Mouse (Mus musculus) limb, embryonic 13.5 days (tissue): ENCODE results near the gene Padi1. TPM values are rescaled to one million over a fixed set of nuclear protein-coding genes. Genes with fewer than 3 reads are reported as not detected.

ENCODE experiments used
- ATAC-seq: fragments of 200-750 bp; cut with Nextera tagmentation; 2 replicates; pipeline ENCODE4 v1.8.0; 2017; ENCODE audit warnings: low read depth, moderate number of reproducible peaks, moderate TSS enrichment; ENCODE audit not compliant: low FRiP score
- H3K27ac ChIP-seq: fragments of 300-500 bp; sonication (generic); 2 replicates; pipeline ENCODE4 v1.5.1; 2015; ENCODE audit warnings: inconsistent platforms, mild to moderate bottlenecking, moderate library complexity
- H3K27me3 ChIP-seq: fragments of 300-500 bp; sonication (generic); 2 replicates; pipeline ENCODE4 v1.6.1; 2015; ENCODE audit warnings: mild to moderate bottlenecking, inconsistent platforms
- H3K36me3 ChIP-seq: fragments of 300-500 bp; sonication (generic); 2 replicates; pipeline ENCODE4 v1.6.1; 2015; ENCODE audit warnings: inconsistent platforms, mild to moderate bottlenecking, moderate library complexity
- H3K4me1 ChIP-seq: fragments of 300-500 bp; sonication (generic); 2 replicates; pipeline ENCODE4 v1.6.1; 2015; ENCODE audit warnings: inconsistent platforms
- H3K4me2 ChIP-seq: fragments of 300-500 bp; sonication (generic); replicated peaks from 2 replicates; pipeline ENCODE4 v1.6.1; 2015; ENCODE audit warnings: inconsistent platforms, mild to moderate bottlenecking, moderate library complexity
- H3K4me3 ChIP-seq: fragments of 300-500 bp; sonication (generic); 2 replicates; pipeline ENCODE4 v1.5.1; 2015; ENCODE audit warnings: moderate library complexity, mild to moderate bottlenecking, inconsistent platforms
- H3K9ac ChIP-seq: fragments of 300-500 bp; sonication (generic); 2 replicates; pipeline ENCODE4 v1.6.1; 2015; ENCODE audit warnings: mild to moderate bottlenecking, inconsistent platforms
- H3K9me3 ChIP-seq: fragments of 300-500 bp; sonication (generic); 2 replicates; pipeline ENCODE4 v1.6.1; 2016; ENCODE audit warnings: inconsistent platforms
- WGBS: fragments of 180-500 bp; shearing (Covaris S2); methylation state at CpG from one replicate; pipeline ENCODE4 v1.1.7; 2015; 5-methylcytosine and 5-hydroxymethylcytosine counted together
- polyA plus RNA-seq: library from polyadenylated mRNA; unstranded; fragments of >200 nt; fragmentation: Nextera tagmentation; extraction: Ambion mirVana; gene quantifications from 2 replicates; pipeline ENCODE4 v1.2.1, GENCODE M21; 2015

The Padi1 gene
- polyA plus RNA-seq, 1 experiment from 2014 or later = 0.25 TPM

DNA sequence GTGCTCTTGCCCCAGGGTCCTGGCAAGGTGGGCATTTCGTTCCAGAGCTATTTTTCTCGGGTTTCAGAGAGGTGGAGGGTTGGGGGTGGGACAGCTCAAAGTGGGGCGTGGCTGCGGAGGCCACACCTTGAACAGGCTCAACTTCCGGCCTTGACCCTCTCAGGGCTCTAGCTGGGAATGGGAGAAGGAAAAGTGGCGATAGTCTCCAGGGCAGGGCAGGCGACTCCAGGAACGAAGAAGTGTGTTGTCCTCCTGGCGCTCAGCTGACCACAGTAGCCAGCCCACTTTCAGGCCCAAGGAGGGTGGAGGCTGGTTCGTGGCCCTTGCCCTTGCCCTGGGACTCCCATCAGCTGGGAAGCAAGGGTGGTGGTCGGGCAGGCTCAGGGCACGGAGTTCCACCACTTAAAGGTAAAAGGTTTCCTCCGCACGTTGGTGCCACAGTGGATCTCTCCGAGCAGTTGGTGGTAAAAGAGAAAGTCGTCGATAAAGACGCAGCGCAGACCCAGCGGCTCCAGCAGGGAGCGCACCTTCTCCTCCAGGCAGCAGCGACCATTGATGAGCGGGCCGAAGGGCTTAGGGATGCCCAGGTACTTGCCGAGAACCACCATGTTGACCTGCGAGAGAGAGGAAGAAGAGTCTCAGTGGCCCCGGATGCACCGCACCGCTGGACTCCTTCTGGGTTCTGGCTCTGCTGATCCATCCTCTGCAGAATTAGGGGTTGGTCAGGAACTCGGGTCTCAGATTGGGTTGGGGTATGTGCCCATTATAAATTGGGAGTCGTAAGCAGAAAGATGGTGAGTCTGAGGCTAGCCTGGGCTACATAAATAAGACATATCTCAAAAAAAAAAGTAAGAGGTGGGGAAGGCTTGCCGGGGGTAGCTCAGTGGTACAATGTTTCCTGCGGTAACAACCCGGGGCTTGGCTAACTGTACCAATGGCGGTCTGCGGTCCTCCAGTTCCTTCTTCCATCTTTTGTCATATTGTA is 31.0 kb downstream of the Padi1 start:
- Histone ChIP-seq H3K4me1 (peaks cover 44% of the 10 kb centered on the region), H3K27ac (peak overlapping the region; percentile 75), H3K9me3 (no peaks in the 10 kb centered on the region; the same call in 1 of the 2 replicates), H3K36me3 (no peaks in the 10 kb centered on the region), H3K9ac (peak overlapping the region; percentile 65), H3K4me3 (peak overlapping the region; percentile 48), H3K27me3 (no peaks in the 10 kb centered on the region), H3K4me2 (peak overlapping the region; percentile 77)
- WGBS = 21% methylated on average over 36 of the region's 36 CpGs
- ATAC-seq = peak; percentile 68; the same call in 1 of the 2 replicates

GRCm38 (mm10) chr4:140813358-140814185 is 32.0 kb downstream of the Padi1 start:
- peak overlapping the region; percentile 48 for H3K4me3 ChIP-seq
- H3K9me3 ChIP-seq = no peaks in the 10 kb centered on the region; the same call in 1 of the 2 replicates
- H3K36me3 ChIP-seq = no peaks in the 10 kb centered on the region
- H3K27ac ChIP-seq = peak overlapping the region; percentile 75
- peak overlapping the region; percentile 77 for H3K4me2 ChIP-seq
- no peaks in the 10 kb centered on the region for H3K27me3 ChIP-seq
- H3K9ac ChIP-seq = peak overlapping the region; percentile 65; the same call in 1 of the 2 replicates
- peaks cover 44% of the 10 kb centered on the region for H3K4me1 ChIP-seq
- ATAC-seq = peak; percentile 20; the same call in 1 of the 2 replicates
- 3% methylated on average over 13 of the region's 13 CpGs for WGBS

- 0 out of 2 replicates have a peak overlapping the region, but pooled peaks have one; percentile 77 for H3K4me2 ChIP-seq
- no peak overlapping the region for H3K9ac ChIP-seq
- H3K9me3 ChIP-seq = no peaks in the 10 kb centered on the region; the same call in 1 of the 2 replicates
- H3K4me1 ChIP-seq = peaks cover 44% of the 10 kb centered on the region
- 0 out of 2 replicates have a peak overlapping the region, but pooled peaks have one; percentile 75 for H3K27ac ChIP-seq
- H3K27me3 ChIP-seq = no peaks in the 10 kb centered on the region
- H3K4me3 ChIP-seq = no peak overlapping the region
- ATAC-seq = no peak
- H3K36me3 ChIP-seq = no peaks in the 10 kb centered on the region
- WGBS = 17% methylated on average over 11 of the region's 14 CpGs
Measured at GRCm38 (mm10) chr4:140812609-140813008, 33.0 kb downstream of the Padi1 start.

- Histone ChIP-seq H3K9ac (no peak overlapping the region), H3K36me3 (no peaks in the 10 kb centered on the region), H3K4me1 (peaks cover 44% of the 10 kb centered on the region), H3K27me3 (no peaks in the 10 kb centered on the region), H3K4me2 (0 out of 2 replicates have a peak overlapping the region, but pooled peaks have one; percentile 77), H3K9me3 (no peaks in the 10 kb centered on the region), H3K27ac (no peak overlapping the region), H3K4me3 (no peak overlapping the region)
- WGBS = 55% methylated on average over 8 of the region's 8 CpGs
- no peak for ATAC-seq
Measured at GRCm38 (mm10) chr4:140812191-140812590, 33.4 kb downstream of the Padi1 start.

DNA sequence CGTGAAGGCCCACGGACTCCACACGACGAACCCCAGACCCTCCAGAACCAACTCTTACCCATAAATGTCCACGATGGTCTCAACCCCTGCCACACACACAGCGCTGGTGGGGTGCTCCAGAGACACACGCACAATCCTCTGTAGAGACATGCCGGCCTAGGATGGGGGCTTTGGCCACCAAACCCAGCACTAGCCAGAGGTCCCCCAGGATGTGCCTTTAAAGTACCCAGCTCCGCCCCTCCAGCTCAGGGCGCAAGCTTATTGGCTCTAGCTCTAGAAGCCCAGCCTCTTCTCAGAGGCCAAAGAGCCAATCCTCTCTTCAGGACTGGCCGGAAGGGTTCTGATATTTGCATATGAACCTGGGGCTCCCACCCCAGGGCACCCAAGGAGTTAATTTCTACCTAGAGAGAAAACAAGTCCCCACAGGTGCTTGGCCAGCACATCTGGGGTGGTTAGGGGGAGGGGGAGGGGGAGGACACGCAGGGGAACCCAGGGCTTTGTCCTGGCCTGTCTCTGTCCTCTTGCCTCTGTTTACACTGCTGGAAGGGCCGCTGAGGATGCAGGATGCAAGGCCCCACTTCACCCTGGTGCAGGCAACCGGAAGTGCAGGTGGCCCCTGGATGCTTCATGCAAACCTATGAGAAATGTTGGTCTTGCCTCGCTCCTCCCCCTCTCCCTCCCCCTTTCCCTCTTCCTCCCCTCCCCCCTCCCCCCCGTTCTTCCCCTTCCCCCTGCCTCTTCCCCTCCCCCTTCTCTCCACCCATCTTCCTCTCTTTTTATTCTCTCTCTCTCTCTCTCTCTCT is 34.9 kb downstream of the Padi1 start, which contains the start of gene Padi3:
TSS of gene Padi3 (minus strand) at position 191 of the 803 bp plus-strand sequence.
- H3K36me3 ChIP-seq = no peaks in the 10 kb centered on the region
- no peak within 1 kb of the TSS for H3K4me3 ChIP-seq
- H3K27ac ChIP-seq = no peak within 1 kb of the TSS
- WGBS = 68% methylated on average over 16 of the region's 16 CpGs
- no peaks in the 10 kb centered on the region for H3K9me3 ChIP-seq
- no peak within 1 kb of the TSS for H3K4me2 ChIP-seq
- no peak for ATAC-seq
- H3K4me1 ChIP-seq = peaks cover 34% of the 10 kb centered on the region
- H3K9ac ChIP-seq = no peak within 1 kb of the TSS
- H3K27me3 ChIP-seq = no peaks in the 10 kb centered on the region

GRCm38 (mm10) chr4:140809118-140809517 is 36.5 kb downstream of the Padi1 start:
- H3K4me3 ChIP-seq = no peak overlapping the region
- no peaks in the 10 kb centered on the region for H3K9me3 ChIP-seq
- no peak for ATAC-seq
- no peak overlapping the region for H3K27ac ChIP-seq
- H3K27me3 ChIP-seq = no peaks in the 10 kb centered on the region
- H3K4me1 ChIP-seq = peaks cover 25% of the 10 kb centered on the region
- H3K9ac ChIP-seq = no peak overlapping the region
- WGBS = 79% methylated on average over 8 of the region's 8 CpGs
- H3K4me2 ChIP-seq = no peak overlapping the region
- no peaks in the 10 kb centered on the region for H3K36me3 ChIP-seq

DNA sequence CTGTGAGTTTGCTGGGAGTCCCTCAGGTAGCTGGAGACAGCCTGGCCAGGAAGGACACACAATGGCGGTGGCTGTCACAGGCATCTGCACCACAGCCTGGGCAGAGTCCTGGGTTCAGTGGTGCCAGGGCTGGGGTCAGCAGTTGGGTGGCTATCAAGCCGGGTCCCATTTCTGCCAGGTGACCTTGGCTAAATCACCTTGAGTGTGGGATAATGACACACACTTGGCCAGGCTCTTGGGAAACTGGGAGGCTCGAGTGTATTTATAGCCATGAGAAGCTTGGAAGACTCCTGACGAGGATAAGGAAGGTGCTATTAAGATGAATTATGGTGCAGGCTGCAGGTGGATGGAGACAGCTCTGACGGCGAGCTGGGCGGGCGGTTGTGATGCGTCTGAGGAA is 41.0 kb downstream of the Padi1 start:
- no peak for ATAC-seq
- H3K36me3 ChIP-seq = no peaks in the 10 kb centered on the region
- no peaks in the 10 kb centered on the region for H3K9me3 ChIP-seq
- 76% methylated on average over 9 of the region's 9 CpGs for WGBS
- no peak overlapping the region for H3K27ac ChIP-seq
- H3K4me1 ChIP-seq = no peaks in the 10 kb centered on the region
- no peak overlapping the region for H3K9ac ChIP-seq
- no peak overlapping the region for H3K4me3 ChIP-seq
- no peak overlapping the region for H3K4me2 ChIP-seq
- H3K27me3 ChIP-seq = no peaks in the 10 kb centered on the region

DNA sequence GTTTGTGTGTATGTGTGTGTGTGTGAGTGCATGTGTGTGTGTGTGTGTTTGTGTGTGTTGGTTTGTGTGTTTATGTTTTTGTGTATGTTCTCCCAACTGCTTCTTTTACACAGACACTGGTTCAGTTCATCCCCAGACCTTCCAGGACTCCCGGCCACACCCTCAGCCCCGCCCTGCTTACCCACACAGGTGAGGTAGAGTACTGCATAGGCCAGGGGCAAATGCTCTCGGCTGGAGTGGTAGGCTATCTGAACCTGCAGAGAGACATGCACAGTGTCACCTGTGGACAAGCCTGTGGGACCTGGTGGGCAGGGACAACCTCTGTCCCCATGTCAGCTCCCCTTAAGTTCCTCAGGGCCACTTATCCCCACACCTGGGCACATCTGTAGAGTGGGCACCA is 44.2 kb downstream of the Padi1 start:
- H3K9me3 ChIP-seq = no peaks in the 10 kb centered on the region
- no peaks in the 10 kb centered on the region for H3K27me3 ChIP-seq
- no peak overlapping the region for H3K27ac ChIP-seq
- ATAC-seq = no peak
- H3K9ac ChIP-seq = no peak overlapping the region
- H3K36me3 ChIP-seq = no peaks in the 10 kb centered on the region
- no peak overlapping the region for H3K4me2 ChIP-seq
- H3K4me3 ChIP-seq = no peak overlapping the region
- 0 out of 2 replicates have a peak, but pooled peaks cover 3% of the 10 kb centered on the region for H3K4me1 ChIP-seq
- 70% methylated on average over 3 of the region's 3 CpGs for whole genome bisulfite sequencing

GRCm38 (mm10) chr4:140796786-140797185 is 48.8 kb downstream of the Padi1 start:
- H3K9ac ChIP-seq = no peak overlapping the region

GRCm38 (mm10) chr4:140794678-140795077 is 50.9 kb downstream of the Padi1 start:
- Histone ChIP-seq H3K36me3 (no peaks in the 10 kb centered on the region), H3K27me3 (no peaks in the 10 kb centered on the region), H3K9ac (no peak overlapping the region), H3K27ac (no peak overlapping the region), H3K9me3 (no peaks in the 10 kb centered on the region), H3K4me1 (peaks cover 9% of the 10 kb centered on the region; the same call in 1 of the 2 replicates), H3K4me3 (no peak overlapping the region), H3K4me2 (no peak overlapping the region)
- ATAC-seq = no peak
- WGBS = 86% methylated on average over 9 of the region's 9 CpGs

More at GRCm38 (mm10) chr4:140796786-140797185, 48.8 kb downstream of the Padi1 start:
- 70% methylated on average over 3 of the region's 3 CpGs for WGBS
- H3K36me3 ChIP-seq = no peaks in the 10 kb centered on the region
- 0 out of 2 replicates have a peak, but pooled peaks cover 3% of the 10 kb centered on the region for H3K4me1 ChIP-seq
- no peaks in the 10 kb centered on the region for H3K9me3 ChIP-seq
- H3K27me3 ChIP-seq = no peaks in the 10 kb centered on the region
- H3K4me2 ChIP-seq = no peak overlapping the region
- no peak overlapping the region for H3K4me3 ChIP-seq
- no peak overlapping the region for H3K27ac ChIP-seq
- ATAC-seq = no peak

DNA sequence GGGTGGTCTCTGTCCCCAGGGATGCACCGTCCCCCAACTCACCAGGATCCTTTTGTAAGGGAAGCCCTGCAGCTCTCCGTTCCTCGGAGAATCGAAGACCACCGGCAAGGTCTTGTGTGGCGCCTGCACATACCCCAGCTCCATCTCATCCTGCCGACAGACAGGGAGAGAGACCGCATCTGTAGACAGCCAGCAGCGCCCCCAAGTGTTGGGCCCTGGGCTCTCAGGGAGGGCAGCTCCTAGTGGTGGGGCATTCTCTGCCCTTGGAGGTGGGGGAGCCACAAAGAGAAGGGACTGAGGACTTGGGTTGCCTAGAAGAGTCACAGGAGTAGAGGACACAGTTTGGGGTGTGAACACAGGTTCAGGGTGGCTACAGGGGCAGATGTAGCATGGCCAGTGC is 51.8 kb downstream of the Padi1 start:
- 54% methylated on average over 9 of the region's 9 CpGs for WGBS

More for the DNA sequence above, 51.8 kb downstream of the Padi1 start:
- peaks cover 6% of the 10 kb centered on the region; the same call in 1 of the 2 replicates for H3K4me1 ChIP-seq
- H3K36me3 ChIP-seq = no peaks in the 10 kb centered on the region
- ATAC-seq = no peak
- no peak overlapping the region for H3K4me2 ChIP-seq
- H3K27ac ChIP-seq = no peak overlapping the region
- no peak overlapping the region for H3K4me3 ChIP-seq
- H3K27me3 ChIP-seq = no peaks in the 10 kb centered on the region
- no peaks in the 10 kb centered on the region for H3K9me3 ChIP-seq
- no peak overlapping the region for H3K9ac ChIP-seq
